Mouse (Mus musculus): ENCODE results near the gene Map3k15.
A peak's percentile ranks its signal among the peaks of the same experiment; 100 is the strongest.

The Map3k15 gene

DNA sequence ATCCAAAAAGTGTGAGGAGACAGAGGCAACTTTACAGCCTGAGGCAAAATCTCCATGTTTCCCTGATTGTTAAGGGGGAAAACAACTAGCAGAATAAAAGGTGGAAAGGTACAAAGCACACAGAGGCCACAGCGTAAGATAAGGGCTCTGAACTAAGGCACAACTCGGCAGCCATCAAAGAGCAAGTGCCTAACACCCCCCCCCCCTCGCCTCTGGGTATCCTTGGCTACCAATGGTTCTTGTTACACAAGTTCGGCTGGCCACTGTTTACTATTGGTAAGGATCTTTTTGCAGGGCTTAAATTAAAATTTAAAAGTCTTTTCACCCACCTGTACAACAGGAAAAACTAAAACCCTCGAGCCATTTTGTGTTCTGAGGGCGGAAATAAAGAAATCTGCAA, 147.5 kb downstream of the Map3k15 start:
- no peak for DNase-seq

GRCm38 (mm10) chrX:160136153-160136552, 147.9 kb downstream of the Map3k15 start:
- DNase-seq, result peak; percentile 9 to 30

DNA sequence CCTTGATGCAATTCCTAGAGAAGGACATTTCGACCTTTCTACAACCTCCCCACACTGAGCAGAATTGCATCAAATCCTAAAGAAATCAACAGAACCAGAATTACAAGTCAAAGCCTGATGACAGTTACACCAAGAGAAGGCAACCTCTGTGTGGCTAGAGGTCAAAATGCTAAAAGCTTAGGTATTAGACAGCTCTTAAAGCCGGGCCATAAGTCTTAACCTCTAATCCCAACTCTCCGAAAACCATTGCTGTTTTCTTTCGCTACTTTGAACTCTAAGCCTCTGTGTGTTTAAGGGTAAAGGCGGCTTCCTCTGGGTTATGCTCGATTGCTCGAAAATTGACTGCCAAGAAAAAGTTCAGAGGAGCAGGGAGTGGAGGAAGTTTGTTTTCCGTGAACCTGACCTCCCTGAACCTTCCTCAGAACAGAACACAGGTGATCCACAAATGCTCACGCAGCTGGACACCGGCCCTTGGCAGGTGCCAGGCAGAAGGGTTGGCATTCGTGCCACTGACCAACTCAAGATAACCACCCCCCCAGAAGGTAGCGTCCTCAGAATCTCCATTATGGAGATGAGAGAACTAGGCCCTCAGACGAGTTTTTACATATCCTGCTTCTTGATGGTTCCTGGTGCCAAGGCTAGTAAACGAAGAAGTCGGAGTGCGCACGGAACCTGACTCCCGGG, 149.1 kb downstream of the Map3k15 start:
- peak in 1 of 2 experiments; percentile 7 for DNase-seq

GRCm38 (mm10) chrX:160137861-160138717, 149.9 kb downstream of the Map3k15 start, which contains the start of gene Pdha1:
Gene Pdha1, minus strand, starts transcription at chrX:160138413.
- DNase-seq, result peak; percentile 71 to 79

DNA sequence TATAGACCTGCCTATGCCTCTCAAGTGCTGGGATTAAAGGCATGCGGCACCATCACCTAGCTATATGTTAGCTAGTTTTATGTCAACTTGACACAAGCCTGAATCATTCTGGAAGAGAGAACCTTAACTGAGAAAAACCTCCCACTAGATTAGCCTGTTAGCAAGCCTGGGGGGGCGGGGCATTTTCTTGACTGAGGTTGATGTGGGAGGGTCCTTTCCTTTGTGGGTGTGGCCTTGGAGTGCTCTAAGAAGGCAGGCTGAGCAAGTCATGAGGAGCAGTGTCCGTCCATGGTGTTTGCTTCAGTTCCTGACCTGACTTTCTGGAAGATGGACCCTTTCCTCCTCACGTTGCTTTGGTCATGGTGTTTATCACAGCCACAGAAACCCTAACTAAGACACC, 158.6 kb downstream of the Map3k15 start:
- no peak for DNase-seq

DNA sequence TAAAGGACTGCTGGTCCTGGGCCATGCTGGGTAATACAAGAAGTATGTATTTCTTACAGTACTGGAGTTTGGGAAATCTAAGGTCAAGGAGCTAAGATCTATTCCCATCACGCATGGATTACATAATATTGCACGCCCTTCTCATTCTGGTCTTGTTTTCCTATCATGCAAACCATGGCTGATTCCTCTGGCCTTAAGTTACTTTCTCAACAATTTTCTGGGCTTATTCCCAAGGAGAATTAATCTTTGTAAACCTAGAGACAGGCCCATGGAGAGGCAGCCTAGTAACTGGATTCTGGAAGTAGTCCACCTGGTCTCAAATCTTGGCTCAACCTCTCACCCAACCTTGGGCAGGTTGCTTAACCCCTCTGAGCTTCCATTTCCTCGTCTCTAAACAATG, 159.2 kb downstream of the Map3k15 start:
- no peak for DNase-seq

GRCm38 (mm10) chrX:160148859-160149258, 160.6 kb downstream of the Map3k15 start:
- DNase-seq, result no peak

GRCm38 (mm10) chrX:160153147-160153815, 165.0 kb downstream of the Map3k15 start:
- DNase-seq, result no peak

DNA sequence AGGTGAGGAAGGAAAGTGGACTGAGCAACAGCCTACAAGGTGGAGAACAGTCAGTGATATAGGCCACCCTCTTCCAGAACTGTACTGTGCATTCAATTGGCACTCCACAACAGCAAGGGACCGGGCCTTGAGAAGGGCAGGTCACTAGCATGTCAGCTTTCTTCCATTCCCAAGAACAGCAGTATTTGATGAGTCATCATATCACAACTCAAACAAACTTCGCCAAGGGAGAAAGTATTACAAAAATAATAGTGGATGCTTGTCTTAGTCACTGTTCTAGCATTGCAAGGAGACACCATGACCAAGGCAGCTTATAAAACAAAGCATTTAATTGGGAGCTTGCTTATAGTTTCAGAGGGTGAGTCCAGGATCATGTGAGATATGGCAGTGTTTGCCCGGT, 176.0 kb downstream of the Map3k15 start:
- DNase-seq, result no peak

GRCm38 (mm10) chrX:160166246-160166985, 178.2 kb downstream of the Map3k15 start:
- DNase-seq, result no peak

GRCm38 (mm10) chrX:160170150-160170549, 181.9 kb downstream of the Map3k15 start:
- peak; percentile 1 to 7 for DNase-seq

Data from thymus, adult 18-20 months (tissue).